10 mouse cellular contexts compared by ENCODE assay signal in the genomic region with DNA sequence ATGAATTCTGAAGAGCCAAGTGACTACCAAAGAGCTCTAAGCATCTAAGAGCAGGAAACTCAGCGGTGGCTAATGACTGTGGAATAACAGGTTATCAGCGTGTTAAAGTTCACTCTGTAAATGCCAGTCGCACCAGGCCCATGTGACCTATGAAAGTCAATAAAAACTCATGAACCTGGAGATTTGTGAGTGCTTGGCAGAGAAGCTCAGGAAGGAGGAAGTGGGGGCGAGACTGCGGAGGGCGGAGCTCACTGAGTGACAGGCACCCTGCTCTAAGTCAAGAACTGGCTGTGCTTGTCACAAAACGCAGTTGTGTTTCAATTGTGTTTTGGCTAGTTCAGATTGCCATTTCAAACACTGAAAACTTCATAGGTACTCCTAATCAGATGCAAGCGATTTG.
DNase-seq lines count a peak whose midpoint lies in the region; ATAC-seq and TF ChIP-seq lines count a peak whose summit lies in the region.
"Had no signal": no experiment of that assay in that cellular context is flagged by ENCODE, and none has a peak within 500 bp of the region (broad histone marks: within the 10 kb centered on the region; RNA-seq: fewer than 3 reads in every experiment).

No protein-coding gene starts in this region.

- no peak for TF ChIP-seq CTCF in spleen, adult 2 months (IDR thresholded peaks at IDR 0.05; ENCODE audit: extremely low read depth, insufficient read depth, insufficient read length, insufficient replicate concordance)
- TF ChIP-seq CTCF in layer of hippocampus, adult 2 months (conservative IDR thresholded peaks at IDR 0.05): no peak

- H3K9me3 ChIP-seq in limb, embryonic 12.5 days: no peaks in the 10 kb centered on the region
- H3K9me3 ChIP-seq in hindbrain, embryonic 12.5 days (replicated peaks): no peaks in the 10 kb centered on the region
- H3K9me3 ChIP-seq in forebrain, embryonic 10.5 days: no peaks in the 10 kb centered on the region
- H3K9me3 ChIP-seq: heart, embryonic 15.5 days had no signal

- TF ChIP-seq POLR2A in spleen, adult 2 months (IDR thresholded peaks at IDR 0.05; ENCODE audit: low read depth, low read length): no peak

- no peaks in the 10 kb centered on the region for H3K27me3 ChIP-seq in limb, embryonic 12.5 days
- no peaks in the 10 kb centered on the region for H3K27me3 ChIP-seq in spleen, adult 2 months (ENCODE audit: control insufficient read depth, insufficient read depth, low read length)
- H3K27me3 ChIP-seq in hindbrain, embryonic 12.5 days: no peaks in the 10 kb centered on the region
- H3K27me3 ChIP-seq in forebrain, embryonic 10.5 days (ENCODE audit: poor library complexity, severe bottlenecking): no peaks in the 10 kb centered on the region
- H3K27me3 ChIP-seq: heart, embryonic 15.5 days had no signal

- no peak overlapping the region for H3K4me3 ChIP-seq in limb, embryonic 12.5 days (replicated peaks)
- no peak overlapping the region for H3K4me3 ChIP-seq in spleen, adult 2 months (ENCODE audit: extremely low read depth, insufficient read depth, insufficient read length)
- H3K4me3 ChIP-seq in layer of hippocampus, adult 2 months: no peak overlapping the region
- no peak overlapping the region for H3K4me3 ChIP-seq in hindbrain, embryonic 12.5 days
- H3K4me3 ChIP-seq in forebrain, embryonic 10.5 days: no peak overlapping the region
- H3K4me3 ChIP-seq: heart, embryonic 15.5 days had no signal

- H3K9ac ChIP-seq in limb, embryonic 12.5 days (replicated peaks): no peak overlapping the region
- H3K9ac ChIP-seq in hindbrain, embryonic 12.5 days: no peak overlapping the region
- H3K9ac ChIP-seq: heart, embryonic 15.5 days had no signal

- peak; percentile 28 for DNase-seq in adrenal gland, postnatal 25 days
- no peak for DNase-seq in adrenal gland, postnatal 4 days (ENCODE audit: low spot score in 2 of 2)
- DNase-seq in spleen, adult 2 months (ENCODE audit: low read depth in 1 of 2, low spot score in 2 of 2): peak; percentile 7 to 62
- DNase-seq in layer of hippocampus, adult 2 months (ENCODE audit: low spot score in 2 of 2): no peak
- no peak for DNase-seq in forebrain, embryonic 10.5 days (ENCODE audit: extremely low spot score, low spot score)
- DNase-seq: cerebellum, adult 8-10 months had no signal

- peak; percentile 78 for ATAC-seq in granulocyte monocyte progenitor cell, adult 5-6 weeks (replicated peaks; ENCODE audit: poor library complexity, severe bottlenecking)
- ATAC-seq in limb, embryonic 12.5 days (ENCODE audit: insufficient number of reproducible peaks, insufficient read depth, low FRiP score, low TSS enrichment, low read depth): 0 out of 2 replicates have a peak, but pooled peaks have one; percentile 28
- ATAC-seq in hindbrain, embryonic 12.5 days (ENCODE audit: low FRiP score): no peak

- no peak overlapping the region for H3K4me2 ChIP-seq in limb, embryonic 12.5 days
- no peak overlapping the region for H3K4me2 ChIP-seq in hindbrain, embryonic 12.5 days (replicated peaks)
- H3K4me2 ChIP-seq: heart, embryonic 15.5 days had no signal

- peaks cover 60% of the 10 kb centered on the region for H3K36me3 ChIP-seq in limb, embryonic 12.5 days
- H3K36me3 ChIP-seq in spleen, adult 2 months (ENCODE audit: control insufficient read depth, insufficient read depth, low read length): peaks cover 2% of the 10 kb centered on the region; the same call in 1 of the 2 replicates
- H3K36me3 ChIP-seq in hindbrain, embryonic 12.5 days: no peaks in the 10 kb centered on the region; the same call in 1 of the 2 replicates
- H3K36me3 ChIP-seq in forebrain, embryonic 10.5 days (replicated peaks): peaks cover 24% of the 10 kb centered on the region

- H3K4me1 ChIP-seq in limb, embryonic 12.5 days (replicated peaks): peaks cover 10% of the 10 kb centered on the region; the same call in 1 of the 2 replicates
- peaks cover 21% of the 10 kb centered on the region for H3K4me1 ChIP-seq in spleen, adult 2 months (ENCODE audit: control insufficient read depth, insufficient read depth, insufficient read length)
- H3K4me1 ChIP-seq in hindbrain, embryonic 12.5 days: no peaks in the 10 kb centered on the region
- no peaks in the 10 kb centered on the region for H3K4me1 ChIP-seq in forebrain, embryonic 10.5 days

- no peak overlapping the region for H3K27ac ChIP-seq in limb, embryonic 12.5 days
- no peak overlapping the region for H3K27ac ChIP-seq in spleen, adult 2 months (ENCODE audit: insufficient read depth, low read length)
- no peak overlapping the region for H3K27ac ChIP-seq in layer of hippocampus, adult 2 months
- no peak overlapping the region for H3K27ac ChIP-seq in hindbrain, embryonic 12.5 days
- H3K27ac ChIP-seq in forebrain, embryonic 10.5 days: no peak overlapping the region
- H3K27ac ChIP-seq: heart, embryonic 15.5 days had no signal

- 59% methylated on average over 8 of the region's 8 CpGs for WGBS in limb, embryonic 12.5 days
- 12% methylated on average over 8 of the region's 8 CpGs for WGBS in spleen, adult 2 months
- 88% methylated on average over 8 of the region's 8 CpGs for WGBS in hindbrain, embryonic 12.5 days
- WGBS in forebrain, embryonic 10.5 days: 96% methylated on average over 8 of the region's 8 CpGs

Comparison
In these comparisons a context has a peak if more than half of its experiments do, and no peak if none do; other contexts are left out.
1. DNase-seq: peak in adrenal gland, postnatal 25 days (single experiment) and spleen, adult 2 months (2 of 2); none in adrenal gland, postnatal 4 days (0 of 2), layer of hippocampus, adult 2 months (0 of 2) and forebrain, embryonic 10.5 days (single experiment).